Mouse (Mus musculus) CD8-positive naive resting alpha-beta T cell, adult 2 months (primary cell): ENCODE measurements around the gene Pbx1.

Experiments used
- DNase-seq, 2 experiments: peaks; one replicate each; pipeline ENCODE4 v3.0.0; 2022; ENCODE audit warnings: low read depth in 2 of 2, low spot score in 2 of 2

Pbx1 gene

DNA sequence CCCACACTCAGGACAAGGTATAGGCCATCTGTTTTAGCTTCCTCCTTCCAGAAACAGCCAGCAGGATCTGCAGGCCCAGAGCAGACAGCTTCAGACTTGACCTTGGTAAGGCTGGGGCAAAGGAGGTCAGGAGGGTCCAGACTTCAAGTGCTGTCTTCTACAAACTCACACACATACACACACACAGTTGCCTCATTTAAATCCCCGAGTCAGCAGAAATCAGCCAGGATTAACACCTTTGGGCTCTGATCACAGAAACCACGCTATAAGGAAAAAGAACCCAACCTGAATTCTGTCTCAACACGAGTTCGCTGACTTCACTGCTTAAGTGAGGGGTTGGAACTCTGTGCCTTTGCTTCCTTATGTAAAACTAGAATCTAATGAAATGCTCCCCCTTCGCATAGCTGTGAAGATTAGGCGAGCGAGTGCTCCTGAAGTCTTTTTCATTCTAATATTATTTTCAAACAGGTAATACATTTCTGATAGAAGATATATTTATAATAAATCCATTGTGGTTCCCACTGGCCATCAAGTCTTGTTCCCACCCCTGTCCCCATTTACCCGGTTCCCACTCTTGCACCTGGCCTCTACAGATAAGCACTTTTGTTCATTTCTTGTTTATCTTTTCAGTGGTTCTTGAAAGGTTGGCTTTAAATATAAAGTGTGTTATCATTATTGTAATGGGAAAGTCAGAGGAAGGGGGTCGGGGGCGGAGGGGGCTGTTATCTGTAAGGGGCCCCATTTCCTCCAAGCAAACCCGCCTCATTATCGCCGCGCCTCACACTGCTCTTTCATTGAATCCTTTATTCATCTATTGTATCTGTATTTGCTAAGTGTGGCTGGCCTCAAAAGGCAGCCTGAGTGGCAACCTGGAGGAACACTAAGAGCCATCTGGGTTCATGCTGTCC, 124.5 kb downstream of the Pbx1 start:
- DNase-seq, result no peak

DNA sequence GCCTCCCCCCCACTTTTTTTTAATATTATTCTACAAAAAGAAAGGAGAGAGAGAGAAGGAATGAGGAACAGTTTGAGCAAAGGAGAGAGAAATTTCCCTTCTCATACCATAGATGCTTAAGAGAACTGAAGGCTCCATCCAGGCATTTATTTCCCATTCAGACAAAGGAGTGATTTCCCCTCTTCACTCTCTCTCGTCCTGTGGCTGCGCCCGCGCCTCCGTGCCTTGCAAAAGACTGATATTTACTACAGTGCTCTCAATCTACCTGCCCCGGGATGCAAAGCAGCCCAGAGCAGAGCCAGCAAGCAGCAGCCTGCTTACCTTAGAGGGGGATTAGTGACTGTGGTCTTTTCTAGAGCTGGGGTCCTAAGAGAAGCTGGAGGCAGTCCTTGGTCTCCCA, 131.6 kb downstream of the Pbx1 start:
- no peak for DNase-seq

- DNase-seq, result no peak
These were observed 132.1 kb downstream of the Pbx1 start for GRCm38 (mm10) chr1:168299928-168300365.

- no peak for DNase-seq
These were observed 132.9 kb downstream of the Pbx1 start for GRCm38 (mm10) chr1:168299181-168299580.

- DNase-seq, result no peak
These were observed 135.8 kb downstream of the Pbx1 start for GRCm38 (mm10) chr1:168296290-168296689.

- no peak for DNase-seq
These were observed 136.3 kb downstream of the Pbx1 start for GRCm38 (mm10) chr1:168295782-168296181.

GRCm38 (mm10) chr1:168293673-168294072, 138.4 kb downstream of the Pbx1 start:
- DNase-seq, result no peak

- no peak for DNase-seq
These were observed 140.0 kb downstream of the Pbx1 start for GRCm38 (mm10) chr1:168292106-168292505.

GRCm38 (mm10) chr1:168291643-168292040, 140.4 kb downstream of the Pbx1 start:
- no peak for DNase-seq

GRCm38 (mm10) chr1:168291001-168291642, 140.9 kb downstream of the Pbx1 start:
- no peak for DNase-seq

GRCm38 (mm10) chr1:168290236-168290985, 141.7 kb downstream of the Pbx1 start:
- DNase-seq, result no peak

DNA sequence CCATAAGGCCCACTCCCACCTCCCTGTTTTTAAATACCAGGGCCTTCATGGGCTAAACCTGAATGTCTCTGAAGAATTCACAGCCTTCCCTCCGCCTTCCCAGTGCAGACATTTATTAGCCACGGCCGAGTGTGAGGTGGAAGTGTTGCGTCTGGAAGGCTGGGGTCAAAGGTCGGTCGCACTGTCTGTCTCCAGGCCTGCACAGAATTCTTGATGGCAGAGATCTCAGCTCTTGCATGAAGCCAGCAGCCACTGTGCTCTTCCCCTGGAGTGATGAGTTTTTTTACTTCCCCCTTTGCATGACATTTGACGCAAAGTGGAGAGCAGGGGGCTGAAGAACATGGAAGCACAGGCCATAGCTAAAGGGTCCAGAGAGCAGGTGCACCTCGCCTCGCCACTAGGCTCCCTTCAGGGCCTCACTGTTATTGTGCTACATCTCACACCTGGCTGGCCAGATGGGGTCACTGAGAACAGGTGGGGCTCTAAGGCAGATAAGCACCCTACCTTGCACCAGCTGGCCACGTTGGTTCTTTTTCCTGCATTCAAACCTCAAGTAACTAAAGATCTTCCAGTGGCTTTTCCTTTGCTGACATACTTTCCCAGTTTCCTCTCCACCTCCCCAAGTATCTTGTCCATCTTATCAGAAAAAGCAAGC, 143.1 kb downstream of the Pbx1 start:
- no peak for DNase-seq

DNA sequence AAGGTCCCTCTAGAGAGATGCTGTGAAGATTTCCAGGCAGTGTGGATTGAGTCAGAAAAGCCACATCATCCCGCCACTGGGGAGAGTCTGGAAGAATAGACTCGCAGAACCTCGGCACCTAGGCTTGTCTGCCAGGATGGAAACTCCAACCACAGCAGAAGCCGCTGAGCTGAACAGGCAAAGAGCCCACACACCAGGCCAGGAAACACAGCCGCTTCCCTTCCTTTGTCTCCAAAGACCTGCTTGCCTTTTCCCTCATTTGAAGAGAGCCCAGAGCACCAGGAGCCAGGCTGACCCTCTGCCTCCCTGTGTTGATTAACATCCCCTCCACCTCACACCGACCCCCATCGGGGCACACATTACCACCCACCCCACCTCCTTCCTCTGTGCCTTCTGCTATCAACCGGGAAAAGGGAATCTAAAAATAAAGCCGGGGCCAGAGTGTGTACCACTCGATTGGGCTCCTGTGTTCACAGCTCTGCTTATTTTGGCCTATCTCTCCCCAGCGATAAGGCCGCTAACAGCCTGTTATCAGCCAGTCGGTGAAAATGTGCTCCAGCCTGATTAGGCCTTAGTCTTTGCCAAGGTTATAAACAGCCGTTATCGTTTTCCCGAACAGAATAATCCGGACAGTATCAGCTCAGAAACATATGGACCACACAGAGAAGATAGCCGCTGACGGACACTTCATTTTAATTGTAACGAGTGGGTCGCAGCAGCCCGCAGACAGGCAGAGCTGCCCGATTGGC, 144.1 kb downstream of the Pbx1 start:
- DNase-seq, result no peak

DNA sequence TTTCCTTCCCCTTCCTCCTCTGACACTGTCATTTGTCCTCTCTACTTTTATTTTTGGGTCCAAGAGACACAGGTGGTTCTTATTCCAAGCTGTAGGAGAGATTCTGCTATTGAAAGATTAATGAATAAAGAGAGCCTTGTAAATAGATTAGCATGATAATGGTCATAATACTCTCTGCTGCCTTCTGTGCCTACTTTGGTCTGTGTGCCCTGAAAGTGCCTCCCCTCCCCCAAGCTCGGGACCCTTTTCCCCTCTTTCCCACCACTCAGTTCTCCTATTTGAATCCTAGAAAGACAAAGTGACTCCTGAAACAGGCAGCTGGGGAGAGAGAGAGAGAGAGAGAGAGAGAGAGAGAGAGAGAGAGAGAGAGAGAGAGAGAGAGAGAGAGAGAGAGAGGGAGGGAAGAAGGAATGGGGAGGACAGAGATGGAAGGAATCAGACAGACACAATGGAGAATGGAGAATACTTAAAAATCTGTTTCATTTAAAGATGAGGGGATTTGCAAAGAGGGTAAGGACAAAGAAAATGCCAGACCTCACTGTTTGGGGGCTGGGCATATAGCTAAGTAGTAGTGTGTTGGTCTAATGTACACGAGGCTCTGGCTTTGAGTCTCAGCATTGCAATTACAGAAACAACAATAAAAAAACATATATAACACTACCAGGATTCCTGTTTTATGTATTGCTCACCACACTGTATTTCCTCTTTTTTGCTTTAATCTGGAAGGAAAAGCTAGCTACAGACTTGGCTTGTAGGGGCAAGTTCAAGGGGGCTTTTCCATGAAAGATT, 145.0 kb downstream of the Pbx1 start:
- no peak for DNase-seq

GRCm38 (mm10) chr1:168284566-168285141, 147.4 kb downstream of the Pbx1 start:
- DNase-seq, result no peak

GRCm38 (mm10) chr1:168283841-168284565, 148.1 kb downstream of the Pbx1 start:
- DNase-seq, result no peak

- DNase-seq, result no peak
These were observed 148.6 kb downstream of the Pbx1 start for GRCm38 (mm10) chr1:168283421-168283820.

- no peak for DNase-seq
These were observed 156.4 kb downstream of the Pbx1 start for GRCm38 (mm10) chr1:168275678-168276077.

DNA sequence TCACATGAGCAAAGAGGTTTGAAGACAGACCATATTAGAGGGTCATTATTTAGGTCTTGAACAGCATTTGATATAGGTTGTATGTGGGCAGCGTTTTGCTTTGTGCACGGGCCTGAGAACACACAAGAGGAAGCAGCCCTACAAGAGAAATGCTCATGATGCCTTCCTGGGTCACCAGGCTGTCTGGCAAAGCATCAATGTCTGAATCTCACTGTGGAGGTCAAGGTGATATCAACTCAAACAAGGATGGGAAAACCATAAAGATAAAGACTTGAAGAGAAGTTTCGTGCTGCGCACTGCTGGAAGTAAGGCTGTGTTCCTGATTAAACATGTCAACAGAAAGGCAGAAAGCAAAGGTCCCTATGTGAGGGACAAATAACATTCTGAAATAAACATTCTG, 157.8 kb downstream of the Pbx1 start:
- DNase-seq, result no peak
